Mouse (Mus musculus) natural killer cell, adult 2 months (primary cell): ENCODE measurements around the gene Hrasls5.

Experiments used
- DNase-seq, 2 experiments: peaks; one replicate each; pipeline ENCODE4 v3.0.0; 2022; ENCODE audit warnings: low spot score in 2 of 2

Hrasls5 gene

DNA sequence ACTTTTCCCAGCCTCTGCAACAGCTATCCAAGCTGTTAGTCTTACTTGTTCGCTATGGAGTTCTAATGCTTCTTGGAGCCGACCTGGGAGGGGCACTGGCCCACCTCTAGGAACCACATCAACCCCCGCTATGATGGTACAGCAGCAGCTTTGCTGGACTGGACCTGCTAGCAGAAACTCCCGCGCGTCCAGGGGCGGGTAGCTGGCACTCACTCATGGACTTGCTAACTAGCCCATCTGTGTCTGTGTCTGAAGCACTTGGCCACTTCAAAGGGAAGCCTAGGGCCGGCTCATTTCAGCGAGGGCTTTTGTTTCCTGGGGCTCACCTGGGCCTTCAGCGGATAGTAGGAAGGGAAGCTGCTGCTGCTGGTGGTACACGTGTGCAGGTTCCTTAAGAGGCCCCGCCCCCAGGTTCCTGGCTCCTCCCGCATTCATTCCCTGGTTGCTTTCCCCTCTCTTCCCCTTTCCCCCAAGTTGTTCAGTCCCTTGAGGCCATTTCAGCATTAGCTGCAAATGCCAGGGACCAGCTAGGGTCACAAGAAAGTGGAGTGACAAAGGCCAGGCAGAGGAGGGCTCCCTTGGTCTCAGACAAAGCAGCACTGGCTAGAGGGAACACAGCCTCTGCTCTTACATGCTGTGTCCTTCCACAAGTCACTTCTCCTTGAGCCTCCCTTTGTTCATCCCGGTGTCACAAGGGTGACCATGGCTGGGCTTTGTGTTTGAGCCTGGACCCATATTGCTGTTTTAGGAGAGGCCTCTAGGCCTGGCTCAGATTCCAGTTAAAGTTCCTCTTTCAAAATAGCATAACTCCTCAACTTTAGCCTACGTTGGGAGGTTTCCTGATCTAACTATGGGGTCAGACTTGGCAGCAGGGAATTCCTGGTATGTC, 5.3 kb upstream of the Hrasls5 start, which contains the start of gene Lgals12:
Lgals12 (minus strand) TSS at position 393 of the 889 bp plus-strand sequence.
- DNase-seq, result no peak

DNA sequence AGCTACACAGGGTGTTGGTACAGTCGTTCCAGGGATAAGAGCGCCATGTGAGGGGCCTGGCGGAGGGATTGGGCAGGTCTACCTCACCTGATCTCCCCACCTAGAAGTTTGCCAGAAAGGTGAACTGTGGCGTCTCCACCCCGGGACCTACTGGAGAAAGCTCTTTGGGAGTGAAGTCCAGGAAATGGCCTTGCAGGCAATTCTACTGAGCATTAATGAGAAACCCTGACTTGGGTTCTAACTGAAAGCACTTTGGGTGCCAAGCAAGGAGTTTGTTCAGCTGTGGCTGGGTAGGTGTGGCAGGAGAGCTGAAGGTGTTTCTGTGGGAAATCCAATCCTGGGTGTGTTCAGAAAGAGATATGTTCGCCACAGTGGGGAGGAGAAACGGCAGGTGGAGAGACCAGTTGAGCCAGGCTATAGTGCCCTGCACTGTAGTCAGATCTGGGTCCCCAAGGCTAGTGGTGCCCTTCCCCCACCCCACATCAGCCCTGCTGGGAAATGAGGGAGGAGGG, 4.6 kb upstream of the Hrasls5 start:
- DNase-seq, result no peak

DNA sequence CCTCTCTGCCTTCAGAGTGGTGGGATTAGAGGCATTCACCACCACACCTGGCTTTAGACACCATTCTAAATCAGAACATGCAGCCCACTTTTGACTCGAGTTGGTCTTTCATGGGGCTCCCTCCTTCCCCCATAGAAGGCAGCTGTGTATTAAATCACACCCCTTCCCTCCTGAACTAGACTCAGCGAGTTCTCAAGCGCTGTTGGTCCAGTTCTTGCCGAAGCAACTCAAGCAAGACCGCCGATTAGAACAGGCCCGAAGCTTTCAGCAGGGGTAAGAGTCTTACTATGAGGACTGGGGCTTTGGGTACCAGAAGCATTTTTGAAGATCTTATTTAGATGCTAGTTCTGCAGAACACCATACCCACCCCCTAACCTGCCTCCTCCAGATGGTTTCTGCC, 810 bp downstream of the Hrasls5 start:
- DNase-seq, result no peak

DNA sequence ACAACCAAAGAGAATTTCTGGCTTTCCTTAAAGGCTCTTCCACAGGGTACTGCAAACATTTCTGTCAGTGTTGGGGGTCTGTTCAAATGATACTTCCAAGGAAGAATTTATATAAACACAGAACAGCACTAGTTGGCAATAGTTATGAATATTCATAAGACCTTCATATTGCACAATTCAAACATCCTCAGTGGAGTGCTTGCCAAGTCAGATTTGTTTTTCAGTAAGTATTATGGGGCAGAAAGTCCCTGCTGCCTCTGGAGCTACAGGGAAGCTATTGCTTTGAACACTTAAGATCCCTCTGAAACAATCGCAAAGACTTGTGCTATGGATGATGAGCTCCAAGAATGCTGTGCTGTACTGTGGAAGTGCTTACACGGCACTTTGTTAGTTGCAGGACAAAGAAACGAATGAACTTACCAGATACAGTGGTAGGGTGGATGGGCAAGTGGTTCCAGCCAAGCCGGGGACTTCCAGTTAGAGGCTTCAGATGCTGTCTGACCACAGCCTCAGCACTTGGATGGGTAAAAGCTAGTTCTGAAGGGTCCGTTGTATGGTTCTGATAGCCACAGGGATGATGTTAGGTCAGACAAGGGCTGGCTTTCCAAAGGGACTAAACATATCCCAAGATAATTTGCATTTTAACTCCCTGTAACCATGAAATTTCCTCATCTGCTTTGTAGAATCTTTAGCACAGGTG, 4.0 kb downstream of the Hrasls5 start:
- no peak for DNase-seq

DNA sequence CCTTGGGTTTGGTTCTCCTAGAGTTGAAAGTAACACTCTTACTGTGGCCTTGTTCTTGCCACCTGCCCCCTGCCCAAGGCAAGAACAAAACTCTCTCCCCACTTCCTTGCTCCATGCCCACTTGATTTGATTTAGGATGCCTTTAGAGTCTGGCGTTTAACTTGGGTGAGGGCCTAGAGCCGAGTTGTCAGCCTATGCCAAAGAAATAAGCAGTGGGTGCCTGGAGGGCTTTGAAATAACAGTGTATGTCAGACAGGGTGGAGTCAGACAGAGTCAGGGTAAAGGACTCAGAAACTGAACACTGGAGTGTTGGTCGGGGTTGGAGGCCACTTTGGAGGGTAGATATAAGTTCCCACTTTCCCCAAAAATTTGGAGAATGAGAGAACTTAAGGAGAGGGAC, 4.7 kb downstream of the Hrasls5 start:
- no peak for DNase-seq

DNA sequence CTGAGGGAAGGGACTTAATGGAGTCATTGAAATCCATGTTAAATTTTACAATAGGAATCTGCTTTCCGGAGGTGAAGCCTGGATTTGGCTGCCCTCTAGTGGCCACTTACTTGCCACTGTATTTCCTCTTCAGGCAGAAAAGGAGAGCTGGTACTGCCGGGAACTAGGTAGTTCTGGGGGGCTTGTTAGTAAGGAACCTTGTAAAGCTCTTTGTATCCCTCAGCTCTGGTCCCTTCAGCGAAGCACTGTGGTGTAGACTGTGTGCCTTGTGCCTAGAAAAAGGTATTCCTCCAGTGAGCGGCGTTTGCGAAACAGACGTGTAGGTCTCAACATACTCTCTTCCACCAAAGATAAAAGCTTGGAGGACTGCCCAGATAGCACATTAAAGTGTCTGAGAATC, 5.4 kb downstream of the Hrasls5 start:
- peak; percentile 8 to 33 for DNase-seq

DNA sequence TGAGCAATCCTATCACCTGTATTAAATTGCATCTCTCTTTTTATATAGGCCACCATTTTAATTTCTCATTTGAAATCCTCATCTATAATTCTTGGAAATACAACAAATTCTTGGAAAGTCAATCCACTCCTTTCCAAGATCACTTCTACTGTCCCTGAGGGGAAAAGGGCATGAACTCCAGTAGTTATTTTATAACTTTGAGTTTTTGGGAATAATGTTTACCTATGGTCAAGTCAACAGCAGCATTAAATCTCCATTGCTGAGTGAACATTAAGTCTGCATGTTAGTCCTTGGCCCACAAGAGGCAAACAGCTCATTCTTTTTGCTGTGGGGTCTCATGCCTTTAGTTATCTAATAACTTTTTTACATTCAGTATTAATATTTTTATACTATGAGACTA, 20.7 kb downstream of the Hrasls5 start:
- DNase-seq, result no peak

DNA sequence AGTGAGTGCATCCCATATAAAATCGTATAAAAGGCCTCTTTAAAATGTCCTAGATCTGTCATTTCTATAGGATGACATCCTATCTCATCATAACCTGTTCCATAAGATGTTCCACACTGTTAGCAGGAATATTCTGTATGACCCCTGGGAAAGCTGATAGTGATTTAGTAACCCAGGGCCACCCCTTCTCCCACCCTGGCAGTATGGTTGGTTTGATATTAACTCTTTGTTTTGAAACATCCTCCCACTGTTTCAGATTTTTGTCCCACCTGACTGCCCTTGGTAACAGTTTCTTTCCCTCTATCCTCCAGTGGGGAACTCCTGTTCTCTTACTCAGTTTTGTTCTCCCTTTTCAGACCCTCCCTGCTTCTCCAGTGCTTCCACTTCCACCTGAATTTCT, 21.4 kb downstream of the Hrasls5 start:
- no peak for DNase-seq

DNA sequence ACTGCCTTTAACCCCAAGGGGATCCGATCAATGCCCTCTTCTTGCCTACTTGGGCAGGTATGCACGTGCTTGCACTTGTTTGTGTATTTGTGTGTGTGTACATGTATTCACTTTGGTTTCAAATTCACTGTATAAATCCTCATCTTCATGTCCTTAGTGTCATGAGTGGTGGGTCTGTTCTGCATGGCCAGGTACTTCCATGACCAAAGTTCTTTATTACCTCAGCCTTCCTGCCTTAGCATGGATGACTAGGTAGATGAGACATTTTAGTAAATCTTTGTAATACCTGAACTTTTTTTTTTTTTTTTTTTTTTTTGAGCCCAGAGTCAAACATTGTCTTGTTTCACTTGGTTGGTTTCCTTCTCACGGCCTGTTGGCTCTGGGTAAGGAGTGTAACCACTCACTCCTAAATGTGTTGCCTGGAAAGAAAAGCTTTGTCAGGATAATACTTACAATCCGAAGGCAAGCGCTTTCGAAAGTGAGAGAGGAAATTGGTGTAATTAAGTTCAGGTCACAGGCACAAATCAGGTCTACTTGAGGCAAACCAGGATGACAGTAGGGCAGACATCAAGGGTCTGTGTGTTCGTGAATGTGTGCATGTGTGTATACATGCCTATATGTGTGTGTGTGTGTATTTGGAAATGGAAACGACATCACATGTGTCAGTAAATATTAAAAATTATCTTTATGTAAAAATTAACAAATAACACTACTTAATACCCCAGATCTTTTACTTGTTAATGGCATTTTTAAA, 36.7 kb downstream of the Hrasls5 start:
- no peak for DNase-seq

DNA sequence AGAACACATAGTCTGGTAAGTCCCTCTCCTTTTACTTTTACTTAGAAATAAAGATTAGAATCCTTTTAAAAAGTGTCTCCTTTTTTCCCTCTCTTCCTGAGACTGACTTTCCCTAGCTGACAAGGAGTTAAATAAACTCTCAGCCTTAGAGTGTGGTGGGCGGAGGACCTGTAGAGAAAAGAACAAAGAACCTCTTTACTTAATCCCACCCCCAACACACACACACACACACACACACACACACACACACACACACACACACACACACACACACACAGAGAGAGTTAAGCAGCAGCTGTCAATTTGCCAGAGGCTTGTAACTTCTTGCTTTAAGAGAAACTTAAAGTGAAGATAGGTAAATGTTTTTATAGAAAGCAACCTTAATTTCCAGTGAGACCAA, 59.7 kb downstream of the Hrasls5 start:
- no peak for DNase-seq

DNA sequence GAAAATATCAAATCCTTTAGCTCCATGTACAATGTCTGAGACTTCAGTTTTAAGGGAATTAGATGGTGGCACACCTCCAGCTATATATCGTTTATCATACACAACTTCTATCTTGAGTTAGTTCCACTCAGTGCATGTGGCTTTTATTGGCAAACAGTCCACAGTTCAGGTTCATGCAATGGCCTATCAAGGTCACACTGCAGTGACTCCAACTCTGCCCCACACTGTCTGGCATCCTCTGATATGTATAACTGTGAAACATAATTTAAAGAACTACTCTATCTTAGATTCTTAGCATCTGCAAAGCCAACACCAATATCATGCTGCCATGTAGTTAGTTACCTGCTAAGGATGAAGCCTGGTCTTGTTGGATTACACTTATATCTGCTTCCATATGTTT, 75.6 kb downstream of the Hrasls5 start:
- no peak for DNase-seq
